Mouse (Mus musculus): Measurements from ENCODE around the gene Camkv.

Camkv gene

GRCm38 (mm10) chr9:107935374-107935773 lies at the start of gene Camkv:
Gene Camkv (plus strand): TSS chr9:107935674.
- peak; percentile 24 for DNase-seq (ENCODE audit: low read depth)

GRCm38 (mm10) chr9:107887804-107888266 lies 47.6 kb upstream of the Camkv start, which contains the start of gene Mon1a:
Gene Mon1a (plus strand): TSS chr9:107888151.
- DNase-seq (ENCODE audit: low read depth), result peak; percentile 93

GRCm38 (mm10) chr9:107888267-107888850 lies 47.1 kb upstream of the Camkv start:
- DNase-seq (ENCODE audit: low read depth), result peak; percentile 74

GRCm38 (mm10) chr9:107890260-107890659 lies 45.2 kb upstream of the Camkv start:
- DNase-seq (ENCODE audit: low read depth), result no peak

GRCm38 (mm10) chr9:107891023-107891422 lies 44.5 kb upstream of the Camkv start:
- DNase-seq (ENCODE audit: low read depth), result peak; percentile 52

- no peak for DNase-seq (ENCODE audit: low read depth)
These were observed 36.9 kb upstream of the Camkv start for GRCm38 (mm10) chr9:107898563-107898962.

GRCm38 (mm10) chr9:107899855-107900254 lies 35.6 kb upstream of the Camkv start:
- no peak for DNase-seq (ENCODE audit: low read depth)

GRCm38 (mm10) chr9:107900840-107901626 lies 34.4 kb upstream of the Camkv start:
- DNase-seq (ENCODE audit: low read depth), result peak; percentile 19

- DNase-seq (ENCODE audit: low read depth), result no peak
These were observed 33.9 kb upstream of the Camkv start for GRCm38 (mm10) chr9:107901627-107901914.

GRCm38 (mm10) chr9:107904726-107905125 lies 30.7 kb upstream of the Camkv start:
- DNase-seq (ENCODE audit: low read depth), result peak; percentile 91

GRCm38 (mm10) chr9:107906252-107906966 lies 29.1 kb upstream of the Camkv start, which contains the start of gene Mst1r:
Gene Mst1r (plus strand): TSS chr9:107906873.
- peak; percentile 39 for DNase-seq (ENCODE audit: low read depth)

GRCm38 (mm10) chr9:107906967-107907800 lies 28.3 kb upstream of the Camkv start:
- no peak for DNase-seq (ENCODE audit: low read depth)

GRCm38 (mm10) chr9:107907801-107908120 lies 27.7 kb upstream of the Camkv start:
- no peak for DNase-seq (ENCODE audit: low read depth)

- no peak for DNase-seq (ENCODE audit: low read depth)
These were observed 26.9 kb upstream of the Camkv start for GRCm38 (mm10) chr9:107908410-107909158.

- no peak for DNase-seq (ENCODE audit: low read depth)
These were observed 25.3 kb upstream of the Camkv start for GRCm38 (mm10) chr9:107910025-107910769.

- no peak for DNase-seq (ENCODE audit: low read depth)
These were observed 20.6 kb upstream of the Camkv start for GRCm38 (mm10) chr9:107914764-107915420.

GRCm38 (mm10) chr9:107917895-107918608 lies 17.4 kb upstream of the Camkv start:
- no peak for DNase-seq (ENCODE audit: low read depth)

- no peak for DNase-seq (ENCODE audit: low read depth)
These were observed 16.6 kb upstream of the Camkv start for GRCm38 (mm10) chr9:107918884-107919283.

GRCm38 (mm10) chr9:107919441-107919840 lies 16.0 kb upstream of the Camkv start:
- DNase-seq (ENCODE audit: low read depth), result no peak
